Mouse (Mus musculus) embryonic fibroblast, embryonic 13.5 days (primary cell): Measurements from ENCODE around the gene Rab3il1.

Source experiments
- CTCF ChIP-seq: IDR thresholded peaks from 2 replicates; pipeline ENCODE4 v1.5.1; 2011; ENCODE audit warnings: mild to moderate bottlenecking, control low read depth, low read length, moderate library complexity, borderline replicate concordance; ENCODE audit not compliant: insufficient read depth
- POLR2A ChIP-seq: IDR thresholded peaks from 2 replicates; pipeline ENCODE4 v1.6.1; 2011; ENCODE audit warnings: low read depth, mild to moderate bottlenecking, control low read depth, low read length, moderate library complexity

DNA sequence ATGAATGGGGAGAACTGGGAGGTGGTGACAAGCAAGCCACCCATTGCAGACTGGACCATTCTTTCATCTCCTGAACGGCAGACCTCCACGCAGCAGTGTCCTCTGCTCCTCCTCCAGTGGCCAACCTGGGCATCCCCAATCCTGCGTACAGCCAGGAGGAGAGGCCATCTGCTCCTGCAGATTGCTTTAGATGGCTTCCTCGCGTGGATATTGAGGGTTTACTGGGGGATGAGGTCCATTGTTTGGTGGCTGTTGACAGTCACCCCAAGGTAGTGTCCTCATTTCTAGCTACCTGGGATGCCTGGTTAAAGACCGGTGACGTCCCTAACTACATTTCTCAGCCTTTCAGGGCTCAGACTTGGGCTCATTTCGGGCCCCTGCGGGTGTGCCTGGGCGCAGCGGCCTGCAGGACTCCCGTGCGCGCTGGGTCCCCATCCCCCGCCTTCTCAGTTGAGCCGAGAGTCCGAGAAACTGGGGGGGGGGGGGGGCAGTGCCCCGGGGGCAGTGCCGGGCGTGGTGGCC lies 39.5 kb downstream of the Rab3il1 start:
- TF ChIP-seq CTCF = no peak
- no peak for TF ChIP-seq POLR2A
